Mouse (Mus musculus) megakaryocyte-erythroid progenitor cell, adult 5 weeks (primary cell): ENCODE measurements around the gene Olfr266. TPM values are rescaled to one million over a fixed set of nuclear protein-coding genes. Genes with fewer than 3 reads are reported as not detected.

ENCODE experiments used
- polyA plus RNA-seq: library from polyadenylated mRNA; stranded (reverse); fragments of >175 nt; gene quantifications from 2 replicates; pipeline ENCODE4 v1.2.3, GENCODE M21; 2012

Olfr266 gene
- polyA plus RNA-seq = not detected in 2 replicates

GRCm38 (mm10) chr3:106826187-106826586, at the start of gene Olfr266:
TSS of gene Olfr266 (minus strand) at chr3:106826287.

GRCm38 (mm10) chr3:106789930-106790329, 36.2 kb downstream of the Olfr266 start, which contains the start of gene Cd53:
TSS of gene Cd53 (minus strand) at chr3:106790149.

Other genes with a start within 250 kb of the Olfr266 start
- gene Lrif1, start 141.3 kb downstream of the Olfr266 start, polyA plus RNA-seq = 1.2 and 1.8 TPM in 2 replicates
- 4.7 and 6.2 TPM in 2 replicates for gene Cd53, start 36.1 kb downstream of the Olfr266 start, polyA plus RNA-seq
- gene Kcna3, start 209.9 kb upstream of the Olfr266 start, polyA plus RNA-seq = 16.9 and 31.1 TPM in 2 replicates